Mouse (Mus musculus) C2C12 (cell line): ENCODE measurements around the gene S1pr4. TPM values are rescaled to one million over a fixed set of nuclear protein-coding genes. Genes with fewer than 3 reads are reported as not detected.

Experiments
- H3K27me3 ChIP-seq: one replicate; pipeline ENCODE4 v1.6.1; 2011; ENCODE audit not compliant: control insufficient read depth, insufficient read depth, insufficient read length
- H3K36me3 ChIP-seq: one replicate; pipeline ENCODE4 v1.6.1; 2011; ENCODE audit not compliant: control insufficient read depth, insufficient read depth
- H3K4me3 ChIP-seq: one replicate; pipeline ENCODE4 v1.5.1; 2011; ENCODE audit warnings: mild to moderate bottlenecking, control low read depth; ENCODE audit not compliant: poor library complexity, insufficient read depth, severe bottlenecking
- H3K79me2 ChIP-seq: one replicate; pipeline ENCODE4 v1.6.1; 2011; ENCODE audit not compliant: control insufficient read depth, insufficient read depth
- H3K79me3 ChIP-seq: one replicate; pipeline ENCODE4 v1.6.1; 2011; ENCODE audit warnings: low read depth, control low read depth
- H3ac ChIP-seq: one replicate; pipeline ENCODE3; 2011; ENCODE audit warnings: low read depth; ENCODE audit not compliant: control insufficient read depth, insufficient read length
- CEBPB ChIP-seq: IDR thresholded peaks from one replicate; pipeline ENCODE4 v1.6.1; 2011; ENCODE audit warnings: low read depth, mild to moderate bottlenecking, control low read depth, moderate library complexity
- CTCF ChIP-seq: IDR thresholded peaks from one replicate; pipeline ENCODE4 v1.5.1; 2011; ENCODE audit not compliant: control insufficient read depth, insufficient read depth, insufficient read length
- FOSL1 ChIP-seq: IDR thresholded peaks from one replicate; pipeline ENCODE4 v1.8.0; 2011; ENCODE audit warnings: mild to moderate bottlenecking, low read length; ENCODE audit not compliant: poor library complexity, insufficient read depth, severe bottlenecking
- MAX ChIP-seq: IDR thresholded peaks from one replicate; pipeline ENCODE4 v1.6.1; 2011; ENCODE audit warnings: mild to moderate bottlenecking, control low read depth
- MYOD1 ChIP-seq: IDR thresholded peaks from one replicate; pipeline ENCODE4 v1.6.1; 2011; ENCODE audit warnings: low read depth; ENCODE audit not compliant: control insufficient read depth, insufficient read length
- MYOG ChIP-seq: IDR thresholded peaks from one replicate; pipeline ENCODE4 v1.6.1; 2011; ENCODE audit not compliant: control insufficient read depth, insufficient read length; ENCODE audit errors: extremely low read depth
- USF1 ChIP-seq: IDR thresholded peaks from one replicate; pipeline ENCODE4 v1.6.1; 2011; ENCODE audit warnings: low read depth, mild to moderate bottlenecking, control low read depth, moderate library complexity
- polyA plus RNA-seq: library from polyadenylated mRNA; unstranded; fragments of >200 nt; fragmentation: generic; extraction: Trizol; gene quantifications from one replicate; pipeline ENCODE4 v1.2.1, GENCODE M21; 2012; ENCODE audit warnings: missing spikeins

Gene S1pr4
- polyA plus RNA-seq, 1 experiment, result 0.02 TPM

DNA sequence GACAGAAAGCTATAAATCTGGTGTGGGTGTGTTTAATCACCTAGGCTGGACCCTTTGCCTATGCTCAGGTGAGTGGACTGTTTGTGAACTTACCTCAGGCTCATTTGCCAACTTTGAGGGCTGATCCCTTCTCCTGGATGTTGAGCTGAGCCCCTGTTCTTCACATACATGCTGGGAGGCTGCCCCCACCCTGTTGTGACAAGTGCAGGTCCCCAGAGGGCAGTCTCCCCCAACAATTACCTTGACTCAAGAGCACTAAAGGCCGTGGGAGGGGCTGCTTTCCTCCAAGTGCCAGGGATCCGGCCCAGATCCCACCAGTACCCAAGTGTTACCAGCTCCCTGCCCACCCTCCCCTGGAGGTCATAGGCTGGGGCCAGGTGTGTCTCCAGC lies 14.9 kb downstream of the S1pr4 start:
- peaks cover 34% of the 10 kb centered on the region for H3K36me3 ChIP-seq
- TF ChIP-seq CTCF (no peak), MAX (no peak), CEBPB (no peak), USF1 (no peak), FOSL1 (no peak), MYOG (no peak), MYOD1 (no peak)
- H3ac ChIP-seq, result no peak overlapping the region
- no peaks in the 10 kb centered on the region for H3K79me2 ChIP-seq
- H3K27me3 ChIP-seq, result peaks cover 21% of the 10 kb centered on the region
- H3K4me3 ChIP-seq, result no peak overlapping the region
- H3K79me3 ChIP-seq, result no peaks in the 10 kb centered on the region

DNA sequence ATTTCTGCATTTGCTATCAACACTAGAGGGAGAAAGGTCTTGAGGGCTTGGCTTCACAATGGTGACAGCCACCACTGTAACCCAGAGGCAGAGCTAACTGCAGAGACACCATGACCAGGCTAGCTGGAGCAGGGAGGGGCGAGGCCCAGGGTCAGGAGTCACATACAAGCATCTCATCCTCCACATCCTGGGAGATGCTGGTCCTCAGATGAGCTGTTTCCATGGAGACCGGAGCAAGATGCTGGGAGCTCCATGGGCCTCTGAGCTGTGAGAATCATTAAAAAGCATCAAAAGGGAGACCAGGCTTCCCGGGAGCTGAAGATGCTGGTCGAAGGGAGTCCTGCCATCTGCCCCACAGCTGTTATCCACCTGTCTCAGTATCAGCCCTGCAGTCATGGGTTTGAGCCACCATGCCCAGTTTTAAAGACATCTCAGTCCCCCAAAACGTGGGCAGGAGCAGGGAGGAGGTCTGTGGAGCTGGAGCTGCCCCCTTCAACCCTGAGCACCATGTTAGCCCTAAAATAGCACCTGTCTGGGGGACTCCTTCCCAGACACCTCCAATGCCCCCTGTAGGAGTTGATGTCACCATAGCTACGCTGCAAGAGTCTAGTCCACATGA lies 15.4 kb downstream of the S1pr4 start:
- H3K79me2 ChIP-seq, result no peaks in the 10 kb centered on the region
- peaks cover 25% of the 10 kb centered on the region for H3K27me3 ChIP-seq
- TF ChIP-seq MAX, result no peak
- no peak for TF ChIP-seq FOSL1
- H3K4me3 ChIP-seq, result no peak overlapping the region
- no peaks in the 10 kb centered on the region for H3K79me3 ChIP-seq
- no peak overlapping the region for H3ac ChIP-seq
- peaks cover 29% of the 10 kb centered on the region for H3K36me3 ChIP-seq

DNA sequence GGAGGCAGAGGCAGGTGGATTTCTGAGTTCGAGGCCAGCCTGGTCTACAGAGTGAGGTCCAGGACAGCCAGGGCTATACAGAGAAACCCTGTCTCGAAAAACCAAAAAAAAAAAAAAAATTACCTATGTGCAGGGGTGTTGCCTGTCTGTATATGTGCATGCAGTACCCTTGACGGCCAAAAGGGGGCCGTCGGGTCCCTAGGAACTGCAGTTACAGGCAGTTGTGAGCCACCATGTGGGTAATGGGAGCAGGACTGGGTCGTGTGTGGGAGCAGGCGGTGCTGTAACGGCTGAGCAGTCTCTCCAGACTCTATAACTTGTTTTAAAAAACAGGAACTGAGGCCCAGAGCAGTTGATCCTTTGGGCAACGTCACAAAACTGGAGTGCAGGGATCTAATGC lies 15.9 kb downstream of the S1pr4 start:
- Histone ChIP-seq H3K79me2 (no peaks in the 10 kb centered on the region), H3K4me3 (no peak overlapping the region), H3K36me3 (peaks cover 24% of the 10 kb centered on the region), H3K79me3 (no peaks in the 10 kb centered on the region), H3ac (no peak overlapping the region), H3K27me3 (peaks cover 25% of the 10 kb centered on the region)
- TF ChIP-seq MAX, result no peak
- no peak for TF ChIP-seq CTCF
- no peak for TF ChIP-seq MYOD1
- TF ChIP-seq FOSL1, result no peak
- TF ChIP-seq USF1, result no peak
- no peak for TF ChIP-seq CEBPB
- no peak for TF ChIP-seq MYOG

DNA sequence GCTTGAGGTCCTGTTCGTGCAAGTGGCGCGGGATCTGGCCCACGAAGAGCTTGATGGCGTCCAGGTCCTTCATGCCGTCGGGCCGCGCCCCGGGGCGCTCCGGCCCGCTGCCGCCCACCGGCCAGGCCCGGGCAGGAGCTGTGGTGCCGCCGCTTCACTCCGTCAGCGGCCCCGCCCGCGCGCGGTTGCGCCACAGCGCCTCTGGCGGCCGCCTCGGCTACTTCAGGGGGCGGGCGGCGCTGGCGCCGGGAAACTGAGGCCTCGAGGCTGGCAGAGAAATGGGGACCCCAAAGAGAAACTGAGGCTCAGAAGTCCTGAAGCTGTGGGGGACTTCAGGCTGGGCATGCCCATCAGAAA lies 17.4 kb downstream of the S1pr4 start, which contains the start of gene Celf5:
TSS of gene Celf5 (minus strand) at position 177 of the 357 bp plus-strand sequence.
- Histone ChIP-seq H3K79me2 (no peaks in the 10 kb centered on the region), H3K4me3 (no peak within 1 kb of the TSS), H3ac (peak within 1 kb of the TSS; percentile 66), H3K79me3 (no peaks in the 10 kb centered on the region), H3K27me3 (peaks cover 28% of the 10 kb centered on the region), H3K36me3 (peaks cover 9% of the 10 kb centered on the region)
- peak; percentile 97 for TF ChIP-seq CTCF
- no peak for TF ChIP-seq CEBPB
- no peak for TF ChIP-seq MYOG
- TF ChIP-seq MAX, result no peak
- no peak for TF ChIP-seq MYOD1
- TF ChIP-seq FOSL1, result no peak
- TF ChIP-seq USF1, result no peak

DNA sequence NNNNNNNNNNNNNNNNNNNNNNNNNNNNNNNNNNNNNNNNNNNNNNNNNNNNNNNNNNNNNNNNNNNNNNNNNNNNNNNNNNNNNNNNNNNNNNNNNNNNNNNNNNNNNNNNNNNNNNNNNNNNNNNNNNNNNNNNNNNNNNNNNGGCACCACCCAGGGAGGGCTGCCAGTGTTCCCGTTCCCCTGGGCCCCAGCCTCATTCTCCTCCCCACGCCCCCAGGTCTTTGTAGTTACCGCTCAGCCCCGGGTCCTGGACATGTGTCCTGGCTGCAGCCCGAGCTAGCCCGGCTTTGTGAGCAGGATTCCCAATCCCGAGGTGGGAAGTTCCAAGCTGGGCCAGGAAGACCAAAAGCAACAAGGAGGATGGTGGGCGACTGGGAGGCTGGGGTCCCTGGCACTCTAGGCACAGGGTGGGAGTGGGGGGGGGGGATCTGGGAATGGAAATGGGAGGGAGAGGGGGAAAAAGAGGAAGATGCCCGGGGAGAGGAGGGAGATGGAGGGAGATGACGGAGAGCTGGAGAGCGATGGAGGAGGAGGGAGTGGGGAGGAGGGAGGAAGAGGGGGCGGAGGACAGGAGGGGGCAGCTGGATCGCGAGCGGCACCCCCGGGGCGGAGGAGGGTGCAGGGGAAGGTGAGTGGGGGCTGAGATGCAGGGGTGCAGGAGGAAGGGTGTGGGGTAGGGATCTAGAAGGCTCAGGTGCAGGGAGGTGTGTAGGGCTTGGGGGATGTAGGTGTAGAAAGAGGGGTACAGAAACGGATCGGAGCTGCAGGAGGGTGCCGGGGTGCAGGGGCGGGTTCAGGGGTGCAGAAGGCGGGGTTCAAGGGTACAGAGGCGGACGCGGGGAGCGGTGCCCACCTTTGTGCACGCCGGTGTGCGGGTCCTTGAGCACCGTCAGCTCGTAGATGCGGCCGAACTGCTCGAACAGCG lies 18.1 kb downstream of the S1pr4 start:
- Histone ChIP-seq H3ac (peak overlapping the region; percentile 66), H3K79me2 (no peaks in the 10 kb centered on the region), H3K36me3 (peaks cover 3% of the 10 kb centered on the region), H3K27me3 (peaks cover 33% of the 10 kb centered on the region), H3K79me3 (no peaks in the 10 kb centered on the region), H3K4me3 (no peak overlapping the region)
- TF ChIP-seq USF1 (no peak), MYOG (no peak), CEBPB (no peak), FOSL1 (no peak), MAX (no peak), MYOD1 (no peak), CTCF (no peak)
